Mouse (Mus musculus) heart, postnatal 10 days (tissue): Measurements from ENCODE around the gene Lmx1b. TPM values are rescaled to one million over a fixed set of nuclear protein-coding genes. Genes with fewer than 3 reads are reported as not detected.

Source experiments
- DNase-seq, 2 experiments: peaks; one replicate each; pipeline ENCODE4 v3.0.0; 2021
- intact Hi-C: fragments of 180-260 bp; cut with DNase I; formaldehyde crosslinking; loops from one replicate; pipeline ENCODE4 v1.15.1; 2025
- total RNA-seq, 2 experiments: library from RNA; stranded (reverse); gene quantifications; 2 replicates each; pipeline ENCODE4 v1.2.3; 2021

Lmx1b gene
- total RNA-seq, 2 experiments from 2014 or later, result not detected

GRCm38 (mm10) chr2:33631708-33632343 is 8.5 kb downstream of the Lmx1b start:
- intact Hi-C loops, result no loop called here
- no peak for DNase-seq

- no peak for DNase-seq
- intact Hi-C loops, result no loop called here
Measured at GRCm38 (mm10) chr2:33631022-33631707, 9.1 kb downstream of the Lmx1b start.

GRCm38 (mm10) chr2:33630081-33631021 is 10.0 kb downstream of the Lmx1b start:
- peak in 1 of 2 experiments; percentile 24 for DNase-seq
- intact Hi-C loops, result no loop called here

GRCm38 (mm10) chr2:33629641-33630040 is 10.7 kb downstream of the Lmx1b start:
- no peak for DNase-seq
- intact Hi-C loops, result no loop called here

GRCm38 (mm10) chr2:33628791-33629190 is 11.5 kb downstream of the Lmx1b start:
- intact Hi-C loops, result no loop called here
- DNase-seq, result no peak

- DNase-seq, result no peak
- intact Hi-C loops, result no loop called here
Measured at GRCm38 (mm10) chr2:33627058-33627375, 13.3 kb downstream of the Lmx1b start.

GRCm38 (mm10) chr2:33626262-33627057 is 13.9 kb downstream of the Lmx1b start:
- intact Hi-C loops, result no loop called here

GRCm38 (mm10) chr2:33617670-33618069 is 22.6 kb downstream of the Lmx1b start:
- no peak for DNase-seq
- intact Hi-C loops, result no loop called here

More at GRCm38 (mm10) chr2:33626262-33627057, 13.9 kb downstream of the Lmx1b start:
- DNase-seq, result peak in 1 of 2 experiments; percentile 24

GRCm38 (mm10) chr2:33616411-33616843 is 23.9 kb downstream of the Lmx1b start:
- DNase-seq, result peak in 1 of 2 experiments; percentile 22
- intact Hi-C loops, result no loop called here

GRCm38 (mm10) chr2:33615843-33616344 is 24.4 kb downstream of the Lmx1b start:
- DNase-seq, result no peak
- intact Hi-C loops, result no loop called here

GRCm38 (mm10) chr2:33605487-33606256 is 34.6 kb downstream of the Lmx1b start:
- no peak for DNase-seq

GRCm38 (mm10) chr2:33604846-33605486 is 35.3 kb downstream of the Lmx1b start:
- intact Hi-C loops, result no loop called here

More at GRCm38 (mm10) chr2:33605487-33606256, 34.6 kb downstream of the Lmx1b start:
- intact Hi-C loops, result no loop called here

GRCm38 (mm10) chr2:33600520-33600919 is 39.8 kb downstream of the Lmx1b start:
- DNase-seq, result no peak
- intact Hi-C loops, result no loop called here

More at GRCm38 (mm10) chr2:33604846-33605486, 35.3 kb downstream of the Lmx1b start:
- no peak for DNase-seq

- intact Hi-C loops, result no loop called here
- no peak for DNase-seq
Measured at GRCm38 (mm10) chr2:33597384-33597783, 42.9 kb downstream of the Lmx1b start.

GRCm38 (mm10) chr2:33595085-33595423 is 45.3 kb downstream of the Lmx1b start:
- intact Hi-C loops, result no loop called here
- no peak for DNase-seq

GRCm38 (mm10) chr2:33594181-33595084 is 45.9 kb downstream of the Lmx1b start:
- intact Hi-C loops, result no loop called here
- DNase-seq, result no peak

GRCm38 (mm10) chr2:33592931-33593555 is 47.3 kb downstream of the Lmx1b start:
- intact Hi-C loops, result no loop called here

More at GRCm38 (mm10) chr2:33592931-33593555, 47.3 kb downstream of the Lmx1b start:
- DNase-seq, result peak; percentile 37 to 58
